ENCODE assay signal across 10 mouse cellular contexts in the genomic region with DNA sequence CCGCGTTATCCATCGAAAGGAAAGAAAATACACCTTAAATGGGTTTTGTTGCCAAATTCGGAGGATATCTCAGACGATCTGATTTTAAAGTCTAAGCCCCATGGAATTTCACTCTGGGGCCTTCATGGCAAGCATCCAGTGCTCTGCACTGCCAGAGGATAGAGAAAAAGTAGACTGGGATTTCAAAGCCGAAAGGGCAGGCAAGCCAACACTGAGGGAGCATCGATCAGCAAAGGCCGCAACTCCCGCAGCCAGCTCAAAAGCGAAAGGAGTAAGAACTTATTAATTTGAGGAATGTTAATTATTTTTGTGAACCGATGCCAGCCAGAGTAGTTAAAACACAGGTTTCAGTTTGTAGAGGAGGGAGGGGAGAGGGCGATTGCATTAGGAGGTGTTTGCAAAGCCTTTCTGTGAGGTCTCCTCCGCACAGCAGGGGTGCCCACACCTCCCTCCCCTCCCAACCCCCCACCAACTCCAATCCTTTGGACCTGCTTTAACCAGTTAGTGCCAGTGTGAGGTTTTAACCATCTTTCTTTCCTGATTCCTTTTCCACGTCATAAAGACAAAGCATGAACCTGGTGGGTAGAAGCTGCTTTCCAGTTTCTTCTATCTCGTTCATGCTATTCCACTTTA. TPM values are rescaled to one million over a fixed set of nuclear protein-coding genes. Genes with fewer than 3 reads are reported as not detected.
A peak's percentile ranks its signal among the peaks of the same experiment; 100 is the strongest.
DNase-seq lines count a peak whose midpoint lies in the region; ATAC-seq and TF ChIP-seq lines count a peak whose summit lies in the region.
"Had no signal": no experiment of that assay in that cellular context is flagged by ENCODE, and none has a peak within 500 bp of the region (broad histone marks: within the 10 kb centered on the region; RNA-seq: fewer than 3 reads in every experiment).

No protein-coding gene starts in this region.

- H3K36me3 ChIP-seq in lung, embryonic 14.5 days (ENCODE audit: insufficient read depth) = no peaks in the 10 kb centered on the region
- H3K36me3 ChIP-seq in kidney, embryonic 15.5 days = no peaks in the 10 kb centered on the region
- H3K36me3 ChIP-seq in midbrain, postnatal 0 days (ENCODE audit: insufficient read depth, low read length) = no peaks in the 10 kb centered on the region

- TF ChIP-seq CTCF in lung, embryonic 14.5 days (IDR thresholded peaks at IDR 0.05; ENCODE audit: low read depth) = no peak
- no peak for TF ChIP-seq CTCF in midbrain, postnatal 0 days (IDR thresholded peaks at IDR 0.05)

- DNase-seq in lung, embryonic 14.5 days = peak; percentile 77
- DNase-seq in lung, postnatal 4 days = no peak
- DNase-seq in fibroblast of lung, adult 2 months (ENCODE audit: low read depth) = peak; percentile 28
- peak; percentile 26 for DNase-seq in midbrain, postnatal 0 days (ENCODE audit: low spot score)
- no peak for DNase-seq in thymus, postnatal 14 days
- DNase-seq in thymus, postnatal 4 days = no peak
- DNase-seq in cerebellum, adult 11 months = no peak
- DNase-seq: embryo, embryonic 11 days; layer of hippocampus, postnatal 36 days had no signal

- H3K9me3 ChIP-seq in lung, embryonic 14.5 days (ENCODE audit: low read depth, low read length) = no peaks in the 10 kb centered on the region
- no peaks in the 10 kb centered on the region for H3K9me3 ChIP-seq in kidney, embryonic 15.5 days (replicated peaks)
- H3K9me3 ChIP-seq in midbrain, postnatal 0 days (ENCODE audit: low read length) = no peaks in the 10 kb centered on the region

- H3K4me1 ChIP-seq in lung, embryonic 14.5 days (ENCODE audit: insufficient read depth) = peaks cover 4% of the 10 kb centered on the region; the same call in 1 of the 2 replicates
- peaks cover 18% of the 10 kb centered on the region for H3K4me1 ChIP-seq in kidney, embryonic 15.5 days
- 0 out of 2 replicates have a peak, but pooled peaks cover 3% of the 10 kb centered on the region for H3K4me1 ChIP-seq in midbrain, postnatal 0 days (ENCODE audit: insufficient read depth, low read length)

- H3K4me2 ChIP-seq in lung, embryonic 14.5 days = peak overlapping the region; percentile 51
- peak overlapping the region; percentile 32 for H3K4me2 ChIP-seq in kidney, embryonic 15.5 days
- peak overlapping the region; percentile 23; the same call in 1 of the 2 replicates for H3K4me2 ChIP-seq in midbrain, postnatal 0 days (ENCODE audit: low read depth, low read length, poor library complexity, severe bottlenecking)

- peak overlapping the region; percentile 12; the same call in 1 of the 2 replicates for H3K4me3 ChIP-seq in lung, embryonic 14.5 days (ENCODE audit: low read depth, low read length)
- no peak overlapping the region for H3K4me3 ChIP-seq in kidney, embryonic 15.5 days (replicated peaks)
- H3K4me3 ChIP-seq in midbrain, postnatal 0 days (ENCODE audit: low read depth, low read length) = no peak overlapping the region

- H3K27ac ChIP-seq in lung, embryonic 14.5 days (ENCODE audit: low read depth) = no peak overlapping the region
- peak overlapping the region; percentile 32; the same call in 1 of the 2 replicates for H3K27ac ChIP-seq in kidney, embryonic 15.5 days
- H3K27ac ChIP-seq in midbrain, postnatal 0 days (ENCODE audit: low read depth, low read length) = no peak overlapping the region

- H3K9ac ChIP-seq in lung, embryonic 14.5 days = peak overlapping the region; percentile 30; the same call in 1 of the 2 replicates
- H3K9ac ChIP-seq in kidney, embryonic 15.5 days = no peak overlapping the region
- no peak overlapping the region for H3K9ac ChIP-seq in midbrain, postnatal 0 days (replicated peaks; ENCODE audit: low read length, poor library complexity, severe bottlenecking)

- H3K27me3 ChIP-seq in lung, embryonic 14.5 days (ENCODE audit: insufficient read depth, low read length) = no peaks in the 10 kb centered on the region
- no peaks in the 10 kb centered on the region for H3K27me3 ChIP-seq in kidney, embryonic 15.5 days
- H3K27me3 ChIP-seq in midbrain, postnatal 0 days (ENCODE audit: insufficient read depth, low read length) = no peaks in the 10 kb centered on the region

- peak; percentile 57 for ATAC-seq in lung, embryonic 14.5 days (ENCODE audit: insufficient read depth)
- no peak for ATAC-seq in kidney, embryonic 15.5 days (replicated peaks; ENCODE audit: low FRiP score)
- ATAC-seq in midbrain, postnatal 0 days (ENCODE audit: low FRiP score) = no peak

- WGBS in lung, embryonic 14.5 days = 21% methylated on average over 15 of the region's 15 CpGs
- WGBS in kidney, embryonic 15.5 days = 39% methylated on average over 15 of the region's 15 CpGs
- WGBS in midbrain, postnatal 0 days = 39% methylated on average over 15 of the region's 15 CpGs

RNA-seq across cellular contexts. Expression of gene Lrig3, which starts 17.0 kb away (rescaled TPM):
- 12.0 and 12.1 TPM in 2 replicates for polyA plus RNA-seq in lung, embryonic 14.5 days (2014; fragmentation: Nextera tagmentation; extraction: Ambion mirVana)
- 22.6 and 24.0 TPM in 2 replicates for polyA plus RNA-seq in kidney, embryonic 15.5 days (2015; fragmentation: Nextera tagmentation; extraction: Ambion mirVana)
- total RNA-seq in midbrain, postnatal 0 days (2014; rRNA removed) = 5.8 and 7.5 TPM in 2 replicates
- polyA plus RNA-seq in midbrain, postnatal 0 days (2015; fragmentation: Nextera tagmentation; extraction: Ambion mirVana) = 1.6 and 2.3 TPM in 2 replicates

Comparison
In these comparisons a context has a peak if more than half of its experiments do, and no peak if none do; other contexts are left out.
1. DNase-seq: peak in lung, embryonic 14.5 days (single experiment), fibroblast of lung, adult 2 months (single experiment) and midbrain, postnatal 0 days (single experiment); none in lung, postnatal 4 days (0 of 2), thymus, postnatal 14 days (single experiment), thymus, postnatal 4 days (single experiment) and cerebellum, adult 11 months (single experiment).
2. Peak in every context shown above with its lines, with median percentiles within 50 percentile points of each other: H3K4me2 ChIP-seq.